Mouse (Mus musculus) stomach, embryonic 16.5 days (tissue): ENCODE results near the gene Tmem144. TPM values are rescaled to one million over a fixed set of nuclear protein-coding genes. Genes with fewer than 3 reads are reported as not detected.

Experiments
- ATAC-seq: fragments of 200-750 bp; cut with Nextera tagmentation; 2 replicates; pipeline ENCODE4 v1.8.0; 2017; ENCODE audit warnings: moderate number of reproducible peaks, moderate TSS enrichment; ENCODE audit not compliant: insufficient read depth, low FRiP score
- H3K27ac ChIP-seq: fragments of 300-500 bp; sonication (generic); 2 replicates; pipeline ENCODE4 v1.5.1; 2014; ENCODE audit warnings: low read length
- H3K27me3 ChIP-seq: fragments of 300-500 bp; sonication (generic); 2 replicates; pipeline ENCODE4 v1.6.1; 2014; ENCODE audit warnings: low read length, control low read depth, mixed read lengths; ENCODE audit not compliant: control insufficient read depth, insufficient read depth
- H3K36me3 ChIP-seq: fragments of 300-500 bp; sonication (generic); 2 replicates; pipeline ENCODE4 v1.6.1; 2014; ENCODE audit warnings: low read length; ENCODE audit not compliant: control insufficient read depth, insufficient read depth
- H3K4me1 ChIP-seq: fragments of 300-500 bp; sonication (generic); 2 replicates; pipeline ENCODE4 v1.6.1; 2014; ENCODE audit warnings: low read length, control low read depth, mixed read lengths; ENCODE audit not compliant: control insufficient read depth, insufficient read depth
- H3K4me2 ChIP-seq: fragments of 300-500 bp; sonication (generic); 2 replicates; pipeline ENCODE4 v1.6.1; 2014; ENCODE audit warnings: low read depth, low read length, mixed read lengths
- H3K4me3 ChIP-seq: fragments of 300-500 bp; sonication (generic); replicated peaks from 2 replicates; pipeline ENCODE4 v1.5.1; 2014; ENCODE audit warnings: mild to moderate bottlenecking, low read length
- H3K9ac ChIP-seq: fragments of 300-500 bp; sonication (generic); 2 replicates; pipeline ENCODE4 v1.6.1; 2014; ENCODE audit warnings: low read length
- H3K9me3 ChIP-seq: fragments of 300-500 bp; sonication (generic); replicated peaks from 2 replicates; pipeline ENCODE4 v1.6.1; 2016; ENCODE audit warnings: low read length, control low read depth; ENCODE audit not compliant: control insufficient read depth
- WGBS: fragments of 180-500 bp; shearing (Covaris S2); extraction: QIAGEN DNeasy Blood & Tissue Kit; methylation state at CpG from one replicate; pipeline ENCODE4 v1.1.7; 2014; 5-methylcytosine and 5-hydroxymethylcytosine counted together
- polyA plus RNA-seq: library from polyadenylated mRNA; unstranded; fragments of >200 nt; fragmentation: Nextera tagmentation; extraction: Ambion mirVana; gene quantifications from 2 replicates; pipeline ENCODE4 v1.2.1, GENCODE M21; 2015

Gene Tmem144
- polyA plus RNA-seq, 1 experiment from 2014 or later: 3.8 TPM

DNA sequence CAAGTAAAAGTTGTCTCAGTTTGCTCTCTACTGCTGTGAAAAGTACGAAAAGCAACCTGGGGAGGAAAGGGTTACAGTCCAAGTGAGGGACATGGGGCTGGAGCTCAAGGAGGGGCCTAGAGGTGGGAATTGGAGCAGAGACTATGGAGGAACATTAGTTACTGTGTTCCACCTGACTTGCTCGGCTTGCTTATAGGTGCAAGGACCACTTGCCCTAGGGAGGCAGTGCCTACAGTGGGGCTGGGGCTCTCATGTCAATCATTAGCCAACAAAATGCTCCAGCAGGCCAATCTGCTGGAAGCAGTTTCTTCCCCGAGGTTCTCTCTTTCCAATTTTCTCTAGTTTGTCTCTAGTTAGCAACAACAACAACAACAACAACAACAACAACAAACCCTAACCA lies 25.8 kb upstream of the Tmem144 start:
- no peak for ATAC-seq
- 50% methylated on average over 3 of the region's 3 CpGs for WGBS
- Histone ChIP-seq H3K36me3 (no peaks in the 10 kb centered on the region), H3K4me1 (no peaks in the 10 kb centered on the region), H3K4me2 (no peak overlapping the region), H3K27ac (no peak overlapping the region), H3K27me3 (no peaks in the 10 kb centered on the region), H3K9ac (no peak overlapping the region), H3K9me3 (no peaks in the 10 kb centered on the region), H3K4me3 (no peak overlapping the region)

DNA sequence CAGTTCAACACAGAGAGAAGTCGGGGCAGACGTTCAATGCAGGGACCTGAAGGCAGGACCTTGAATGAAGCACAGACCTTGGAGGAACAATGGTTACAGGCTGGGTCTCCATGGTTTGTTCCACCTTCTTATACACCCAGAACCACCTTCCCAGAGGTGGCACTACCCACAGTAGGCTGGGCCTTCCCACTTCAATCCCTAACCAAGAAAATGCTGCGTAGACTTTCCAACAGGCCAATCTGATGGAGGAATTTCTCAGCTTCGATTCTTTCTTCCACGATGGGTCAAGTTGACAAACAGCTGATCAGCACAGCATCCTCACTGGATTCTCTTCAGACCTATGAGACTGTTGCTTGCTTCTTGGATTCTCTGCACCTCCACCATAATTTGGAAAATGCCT lies 22.9 kb upstream of the Tmem144 start:
- Histone ChIP-seq H3K4me3 (no peak overlapping the region), H3K27ac (no peak overlapping the region), H3K9me3 (no peaks in the 10 kb centered on the region), H3K36me3 (no peaks in the 10 kb centered on the region), H3K4me2 (no peak overlapping the region), H3K9ac (no peak overlapping the region), H3K4me1 (no peaks in the 10 kb centered on the region), H3K27me3 (no peaks in the 10 kb centered on the region)
- ATAC-seq: no peak
- 89% methylated on average over 5 of the region's 5 CpGs for WGBS

DNA sequence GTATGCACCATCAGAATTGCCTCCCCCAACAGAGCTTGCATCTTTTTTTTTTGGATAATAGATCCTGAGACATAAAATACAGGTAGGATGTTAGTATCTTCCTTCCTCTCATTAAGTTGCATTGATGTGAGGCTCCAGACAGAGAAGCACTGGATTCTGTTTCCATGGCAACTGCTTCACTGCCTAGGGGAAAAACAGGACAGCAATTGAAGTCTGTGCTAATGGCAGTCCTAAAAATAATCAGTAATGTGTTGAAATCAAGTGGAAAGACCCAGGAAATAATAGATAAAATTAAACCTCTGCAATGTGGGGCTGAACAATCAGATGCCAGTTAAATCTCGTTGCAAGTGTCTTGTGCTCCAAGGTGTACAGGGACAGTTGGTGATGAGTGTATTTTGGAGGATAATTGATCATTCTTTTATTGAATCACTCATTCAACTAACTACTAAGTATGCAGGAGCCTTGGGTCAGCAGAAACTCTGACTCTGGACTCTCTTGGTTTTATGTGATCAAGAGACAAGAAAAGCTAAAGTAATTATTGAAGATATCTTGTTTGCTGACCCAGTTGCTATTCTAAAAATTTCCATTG lies 14.6 kb upstream of the Tmem144 start:
- Histone ChIP-seq H3K9ac (no peak overlapping the region), H3K4me2 (no peak overlapping the region), H3K36me3 (no peaks in the 10 kb centered on the region), H3K27ac (no peak overlapping the region), H3K4me1 (no peaks in the 10 kb centered on the region), H3K4me3 (no peak overlapping the region), H3K27me3 (no peaks in the 10 kb centered on the region), H3K9me3 (no peaks in the 10 kb centered on the region)
- 62% methylated on average over 1 of the region's 1 CpGs for WGBS
- no peak for ATAC-seq

DNA sequence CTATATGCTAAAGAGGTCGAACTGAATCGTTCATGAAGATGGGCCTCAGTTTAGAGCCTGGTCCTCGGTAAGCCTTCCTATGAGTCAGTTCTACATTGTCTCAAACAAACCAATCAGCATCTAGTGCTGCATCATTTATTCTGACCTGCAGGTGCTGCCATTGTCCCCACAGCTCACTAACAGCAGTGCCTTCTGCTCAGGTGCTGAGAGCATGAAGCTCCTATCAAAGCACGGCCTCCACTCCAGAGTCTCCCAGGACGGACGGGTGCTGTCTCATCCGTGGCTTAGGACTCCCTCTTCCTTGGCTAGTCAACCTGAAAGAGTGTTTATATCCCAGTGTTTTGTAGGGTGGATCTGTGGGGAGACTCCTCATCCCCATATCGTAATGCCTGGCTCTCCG lies 14.0 kb upstream of the Tmem144 start:
- Histone ChIP-seq H3K9ac (no peak overlapping the region), H3K9me3 (no peaks in the 10 kb centered on the region), H3K36me3 (no peaks in the 10 kb centered on the region), H3K27ac (no peak overlapping the region), H3K4me3 (no peak overlapping the region), H3K4me2 (no peak overlapping the region), H3K4me1 (no peaks in the 10 kb centered on the region), H3K27me3 (no peaks in the 10 kb centered on the region)
- WGBS: 86% methylated on average over 9 of the region's 9 CpGs
- ATAC-seq: no peak

GRCm38 (mm10) chr3:79866089-79866488 lies 13.5 kb upstream of the Tmem144 start:
- H3K27ac ChIP-seq: no peak overlapping the region
- H3K27me3 ChIP-seq: no peaks in the 10 kb centered on the region
- WGBS: 84% methylated on average over 3 of the region's 3 CpGs
- no peak overlapping the region for H3K4me2 ChIP-seq
- H3K4me3 ChIP-seq: no peak overlapping the region
- no peak for ATAC-seq
- no peaks in the 10 kb centered on the region for H3K9me3 ChIP-seq
- H3K4me1 ChIP-seq: no peaks in the 10 kb centered on the region
- no peaks in the 10 kb centered on the region for H3K36me3 ChIP-seq
- no peak overlapping the region for H3K9ac ChIP-seq

DNA sequence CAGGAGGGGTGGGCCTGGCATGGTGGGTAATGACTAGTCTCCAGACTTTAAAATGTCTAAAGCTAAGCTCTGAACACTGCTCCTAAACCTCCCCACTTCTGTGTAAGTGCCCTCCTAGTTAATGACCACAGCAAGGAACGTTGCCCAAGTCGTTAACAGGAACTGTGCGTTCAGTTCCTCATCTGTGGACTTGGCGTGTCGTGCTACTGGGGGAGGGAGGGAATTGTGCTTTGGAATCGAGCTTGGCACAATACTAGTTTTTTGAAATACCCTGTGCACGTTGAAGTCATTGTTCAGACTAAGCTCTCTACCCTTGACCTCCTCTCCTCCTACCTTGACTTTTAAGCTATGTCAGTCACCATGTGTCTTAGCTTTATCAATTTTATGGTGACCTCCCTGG lies 12.3 kb upstream of the Tmem144 start:
- H3K4me1 ChIP-seq: no peaks in the 10 kb centered on the region
- H3K27ac ChIP-seq: no peak overlapping the region
- no peak overlapping the region for H3K4me3 ChIP-seq
- 68% methylated on average over 7 of the region's 7 CpGs for WGBS
- no peak for ATAC-seq
- H3K4me2 ChIP-seq: no peak overlapping the region
- no peaks in the 10 kb centered on the region for H3K9me3 ChIP-seq
- no peak overlapping the region for H3K9ac ChIP-seq
- no peaks in the 10 kb centered on the region for H3K27me3 ChIP-seq
- H3K36me3 ChIP-seq: no peaks in the 10 kb centered on the region

- Histone ChIP-seq H3K9ac (no peak overlapping the region), H3K9me3 (no peaks in the 10 kb centered on the region), H3K4me2 (no peak overlapping the region), H3K4me1 (no peaks in the 10 kb centered on the region), H3K4me3 (no peak overlapping the region), H3K27ac (no peak overlapping the region), H3K27me3 (no peaks in the 10 kb centered on the region), H3K36me3 (no peaks in the 10 kb centered on the region)
- WGBS: 71% methylated on average over 3 of the region's 3 CpGs
- no peak for ATAC-seq
Measured at GRCm38 (mm10) chr3:79858221-79858620, 5.6 kb upstream of the Tmem144 start.

DNA sequence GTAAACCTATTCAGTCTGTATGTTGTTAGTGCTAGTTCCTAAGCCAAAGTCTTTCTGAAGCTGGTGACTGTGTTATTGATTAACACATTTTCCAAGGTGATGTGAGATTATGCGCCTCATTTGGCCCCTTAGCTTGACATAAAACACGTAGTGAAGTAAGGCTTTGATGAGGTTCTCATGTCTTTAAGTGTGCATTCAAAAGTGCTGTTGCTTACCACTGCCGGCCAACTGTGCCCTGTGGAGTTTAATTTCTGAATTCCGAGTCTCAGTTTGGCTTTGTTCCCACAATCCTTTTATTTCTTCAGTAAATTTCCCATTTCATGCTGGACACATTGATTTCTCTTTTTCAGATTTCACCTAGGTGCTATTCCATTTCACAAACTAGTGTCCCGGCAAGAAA lies 5.2 kb upstream of the Tmem144 start:
- H3K4me3 ChIP-seq: no peak overlapping the region
- no peaks in the 10 kb centered on the region for H3K9me3 ChIP-seq
- no peak for ATAC-seq
- H3K4me1 ChIP-seq: no peaks in the 10 kb centered on the region
- no peak overlapping the region for H3K27ac ChIP-seq
- no peaks in the 10 kb centered on the region for H3K27me3 ChIP-seq
- no peak overlapping the region for H3K4me2 ChIP-seq
- no peak overlapping the region for H3K9ac ChIP-seq
- 62% methylated on average over 5 of the region's 5 CpGs for WGBS
- H3K36me3 ChIP-seq: no peaks in the 10 kb centered on the region

- no peaks in the 10 kb centered on the region for H3K36me3 ChIP-seq
- H3K9me3 ChIP-seq: no peaks in the 10 kb centered on the region
- no peak overlapping the region for H3K4me2 ChIP-seq
- no peaks in the 10 kb centered on the region for H3K27me3 ChIP-seq
- no peak overlapping the region for H3K27ac ChIP-seq
- 0 out of 2 replicates have a peak, but pooled peaks cover 2% of the 10 kb centered on the region for H3K4me1 ChIP-seq
- 58% methylated on average over 3 of the region's 3 CpGs for WGBS
- no peak overlapping the region for H3K9ac ChIP-seq
- no peak overlapping the region for H3K4me3 ChIP-seq
- no peak for ATAC-seq
Measured at GRCm38 (mm10) chr3:79852108-79852507, 465 bp downstream of the Tmem144 start.

- H3K27me3 ChIP-seq: no peaks in the 10 kb centered on the region
- 42% methylated on average over 6 of the region's 6 CpGs for WGBS
- no peak overlapping the region for H3K27ac ChIP-seq
- H3K9ac ChIP-seq: no peak overlapping the region
- ATAC-seq: no peak
- H3K4me3 ChIP-seq: no peak overlapping the region
- H3K36me3 ChIP-seq: no peaks in the 10 kb centered on the region
- 0 out of 2 replicates have a peak, but pooled peaks cover 2% of the 10 kb centered on the region for H3K4me1 ChIP-seq
- H3K9me3 ChIP-seq: no peaks in the 10 kb centered on the region
- no peak overlapping the region for H3K4me2 ChIP-seq
Measured at GRCm38 (mm10) chr3:79850656-79851055, 1.9 kb downstream of the Tmem144 start.
